Mouse (Mus musculus) hindbrain, embryonic 13.5 days (tissue): ENCODE data around the gene Dexi. TPM values are rescaled to one million over a fixed set of nuclear protein-coding genes. Genes with fewer than 3 reads are reported as not detected.

ENCODE experiments used
- ATAC-seq: fragments of 200-750 bp; cut with Nextera tagmentation; 2 replicates; pipeline ENCODE4 v1.8.0; 2017; ENCODE audit warnings: moderate TSS enrichment; ENCODE audit not compliant: low FRiP score
- H3K27ac ChIP-seq: fragments of 300-500 bp; sonication (generic); 2 replicates; pipeline ENCODE4 v1.5.1; 2015; ENCODE audit warnings: inconsistent platforms, mild to moderate bottlenecking, moderate library complexity
- H3K27me3 ChIP-seq: fragments of 300-500 bp; sonication (generic); 2 replicates; pipeline ENCODE4 v1.6.1; 2015; ENCODE audit warnings: mild to moderate bottlenecking, inconsistent platforms
- H3K36me3 ChIP-seq: fragments of 300-500 bp; sonication (generic); 2 replicates; pipeline ENCODE4 v1.6.1; 2015; ENCODE audit warnings: mild to moderate bottlenecking, inconsistent platforms
- H3K4me1 ChIP-seq: fragments of 300-500 bp; sonication (generic); replicated peaks from 2 replicates; pipeline ENCODE4 v1.6.1; 2015; ENCODE audit warnings: inconsistent platforms
- H3K4me2 ChIP-seq: fragments of 300-500 bp; sonication (generic); 2 replicates; pipeline ENCODE4 v1.6.1; 2015; ENCODE audit warnings: inconsistent platforms, mild to moderate bottlenecking, moderate library complexity
- H3K4me3 ChIP-seq: fragments of 300-500 bp; sonication (generic); 2 replicates; pipeline ENCODE4 v1.5.1; 2015; ENCODE audit warnings: mild to moderate bottlenecking, inconsistent platforms
- H3K9ac ChIP-seq: fragments of 300-500 bp; sonication (generic); 2 replicates; pipeline ENCODE4 v1.6.1; 2015; ENCODE audit warnings: mild to moderate bottlenecking, inconsistent platforms
- H3K9me3 ChIP-seq: fragments of 300-500 bp; sonication (generic); 2 replicates; pipeline ENCODE4 v1.6.1; 2016; ENCODE audit warnings: inconsistent platforms
- WGBS: fragments of 180-500 bp; shearing (Covaris S2); methylation state at CpG from one replicate; pipeline ENCODE4 v1.1.7; 2015; 5-methylcytosine and 5-hydroxymethylcytosine counted together
- polyA plus RNA-seq: library from polyadenylated mRNA; unstranded; fragments of >200 nt; fragmentation: Nextera tagmentation; extraction: Ambion mirVana; gene quantifications from 2 replicates; pipeline ENCODE4 v1.2.1, GENCODE M21; 2015

Dexi gene
- polyA plus RNA-seq, 1 experiment from 2014 or later: 18.0 TPM

DNA sequence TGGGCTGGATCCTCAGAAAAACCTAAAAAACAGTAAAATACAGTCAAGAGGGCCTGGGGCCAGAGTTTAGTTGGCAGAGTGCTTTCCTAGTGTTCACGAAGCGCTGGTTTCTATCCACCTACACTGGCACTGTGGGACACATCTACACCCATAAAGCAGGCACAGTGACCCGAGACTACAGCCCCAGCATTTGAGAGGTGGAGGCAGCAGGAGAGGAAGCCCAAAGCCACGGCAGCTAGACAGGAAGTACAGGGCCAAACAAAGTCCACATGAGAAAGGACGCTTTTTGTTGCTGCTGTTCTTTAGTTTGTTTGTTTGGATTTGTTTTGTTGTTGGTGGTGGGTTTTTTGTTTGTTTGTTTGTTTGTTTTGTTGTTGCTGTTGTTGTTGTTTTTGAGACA, 6.5 kb downstream of the Dexi start:
- Histone ChIP-seq H3K9ac (no peak overlapping the region), H3K9me3 (no peaks in the 10 kb centered on the region), H3K27me3 (no peaks in the 10 kb centered on the region), H3K4me3 (no peak overlapping the region), H3K36me3 (peaks cover 17% of the 10 kb centered on the region), H3K4me2 (no peak overlapping the region), H3K27ac (no peak overlapping the region), H3K4me1 (peaks cover 57% of the 10 kb centered on the region)
- ATAC-seq: no peak
- 89% methylated on average over 5 of the region's 5 CpGs for WGBS

DNA sequence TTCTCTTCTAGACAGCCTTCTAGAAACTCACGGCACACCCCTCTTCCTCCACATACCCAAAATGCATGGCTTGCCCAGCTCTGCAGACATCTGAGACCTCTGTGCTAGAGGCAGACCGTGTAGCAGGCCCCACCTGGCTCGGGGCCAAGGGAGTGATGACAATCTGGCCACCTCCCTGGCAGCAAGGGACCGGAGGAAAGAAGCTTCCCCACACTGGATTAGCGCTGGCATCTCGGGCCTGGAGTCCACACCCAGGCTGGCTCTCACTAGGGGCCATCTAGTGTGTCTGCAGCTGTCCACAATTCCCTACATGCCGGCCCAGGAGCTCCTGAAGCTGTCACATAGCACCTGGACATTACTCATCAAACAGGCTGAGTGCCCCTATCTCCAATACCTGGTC, 8.3 kb downstream of the Dexi start:
- no peak overlapping the region for H3K4me2 ChIP-seq
- H3K27ac ChIP-seq: no peak overlapping the region
- 70% methylated on average over 7 of the region's 7 CpGs for WGBS
- H3K9me3 ChIP-seq: no peaks in the 10 kb centered on the region
- peaks cover 30% of the 10 kb centered on the region for H3K36me3 ChIP-seq
- H3K9ac ChIP-seq: peak overlapping the region; percentile 11; the same call in 1 of the 2 replicates
- H3K4me1 ChIP-seq: peaks cover 39% of the 10 kb centered on the region
- ATAC-seq: no peak
- H3K4me3 ChIP-seq: no peak overlapping the region
- no peaks in the 10 kb centered on the region for H3K27me3 ChIP-seq

DNA sequence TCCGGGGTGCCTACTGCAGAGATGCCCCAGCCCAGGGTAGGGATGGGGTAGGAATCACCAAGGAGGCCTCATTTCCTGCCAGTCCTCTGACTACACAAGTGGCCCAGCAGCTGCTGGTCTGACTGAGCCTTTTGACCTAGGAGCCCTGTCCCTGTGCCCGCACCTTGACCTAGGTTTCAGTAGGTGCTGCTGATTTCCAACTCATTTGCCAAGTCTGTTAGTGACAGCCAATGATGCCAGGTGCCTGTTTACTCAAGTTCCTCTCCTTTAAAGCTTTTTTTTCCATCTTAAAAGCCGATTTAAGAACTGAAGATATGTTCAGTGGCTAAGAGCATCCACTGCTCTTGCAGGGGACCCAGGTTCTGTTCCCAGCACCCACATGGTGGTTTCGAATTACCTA, 9.1 kb downstream of the Dexi start:
- no peaks in the 10 kb centered on the region for H3K9me3 ChIP-seq

DNA sequence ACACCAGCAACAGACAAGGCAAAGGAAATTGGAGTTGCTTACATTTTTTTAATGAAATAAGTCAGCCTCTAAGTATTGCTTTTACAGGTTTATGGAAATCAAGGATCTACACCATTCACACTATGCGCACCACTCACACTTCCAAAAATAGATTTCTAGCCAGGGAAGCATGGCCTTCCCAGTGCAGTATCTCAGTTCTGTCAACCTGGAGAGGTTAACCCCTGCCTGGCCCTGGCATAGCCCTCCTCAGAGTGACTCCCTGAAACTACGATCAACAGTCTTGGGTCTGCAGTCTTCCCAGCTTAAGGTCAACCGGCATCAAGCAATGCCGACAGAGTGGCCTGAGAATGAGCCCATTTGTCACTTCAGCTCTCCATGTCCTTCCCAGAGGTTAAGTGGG, 12.7 kb downstream of the Dexi start:
- ATAC-seq: no peak
- Histone ChIP-seq H3K4me1 (peaks cover 11% of the 10 kb centered on the region), H3K4me2 (no peak overlapping the region), H3K27ac (no peak overlapping the region), H3K27me3 (no peaks in the 10 kb centered on the region), H3K9me3 (no peaks in the 10 kb centered on the region), H3K9ac (no peak overlapping the region), H3K36me3 (peaks cover 32% of the 10 kb centered on the region), H3K4me3 (no peak overlapping the region)
- WGBS: 87% methylated on average over 4 of the region's 4 CpGs

More for the DNA sequence above, 9.1 kb downstream of the Dexi start:
- H3K4me1 ChIP-seq: peaks cover 31% of the 10 kb centered on the region
- H3K36me3 ChIP-seq: peaks cover 38% of the 10 kb centered on the region
- H3K27ac ChIP-seq: no peak overlapping the region
- no peak overlapping the region for H3K9ac ChIP-seq
- no peak overlapping the region for H3K4me3 ChIP-seq
- WGBS: 96% methylated on average over 4 of the region's 4 CpGs
- ATAC-seq: no peak
- H3K4me2 ChIP-seq: no peak overlapping the region
- no peaks in the 10 kb centered on the region for H3K27me3 ChIP-seq

DNA sequence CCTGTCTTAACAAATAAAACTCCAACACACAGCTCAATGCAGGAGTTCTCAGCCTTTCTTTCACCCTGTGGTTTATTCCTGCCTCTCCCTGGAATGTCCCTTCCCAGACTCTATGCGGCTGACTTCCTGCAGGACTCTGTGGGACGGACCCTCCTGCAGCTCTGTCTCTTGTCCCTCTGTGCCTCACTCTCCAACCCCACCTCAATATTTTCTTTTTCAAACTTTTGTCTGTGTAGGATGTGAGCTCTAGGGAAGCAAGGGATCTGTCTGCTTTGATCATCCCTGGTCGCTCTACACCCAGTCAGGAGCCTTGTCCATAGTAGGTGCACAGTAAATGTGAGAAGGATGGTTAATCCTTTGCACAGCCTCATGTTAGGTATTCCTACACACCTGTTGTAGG, 14.5 kb downstream of the Dexi start:
- 85% methylated on average over 3 of the region's 3 CpGs for WGBS
- Histone ChIP-seq H3K4me2 (no peak overlapping the region), H3K9ac (no peak overlapping the region), H3K36me3 (peaks cover 32% of the 10 kb centered on the region), H3K9me3 (no peaks in the 10 kb centered on the region), H3K4me3 (no peak overlapping the region), H3K27me3 (no peaks in the 10 kb centered on the region), H3K27ac (no peak overlapping the region), H3K4me1 (peaks cover 4% of the 10 kb centered on the region; the same call in 1 of the 2 replicates)
- ATAC-seq: no peak

DNA sequence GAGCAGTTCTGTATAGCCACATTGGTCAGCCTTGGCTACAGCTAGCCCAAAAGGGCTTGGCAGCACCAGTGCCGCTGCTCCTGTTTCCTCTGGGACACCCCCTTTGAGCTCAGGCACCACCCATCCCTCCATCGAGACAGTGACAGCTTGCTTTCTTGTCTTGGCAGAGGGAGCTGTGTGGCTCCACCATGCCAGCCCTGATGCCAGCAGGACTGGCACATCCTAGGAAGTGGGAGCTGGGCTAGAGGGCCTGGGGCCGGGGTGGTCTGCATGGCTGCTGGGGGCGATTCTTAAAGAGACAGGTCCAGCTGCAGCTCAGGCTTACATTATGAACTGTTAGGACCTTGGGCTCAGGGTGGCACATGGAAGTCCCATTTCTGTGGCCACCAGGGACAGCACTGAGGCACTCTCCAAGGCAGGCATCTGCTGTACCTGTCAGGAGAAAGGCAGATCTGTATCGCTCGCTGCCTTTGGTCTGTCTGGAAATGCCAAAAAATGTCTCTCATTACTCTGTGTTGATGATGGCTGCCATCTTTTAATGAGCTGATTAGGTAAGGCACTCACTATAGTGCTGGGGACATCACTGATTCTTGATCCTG, 15.7 kb downstream of the Dexi start:
- Histone ChIP-seq H3K4me1 (no peaks in the 10 kb centered on the region), H3K4me3 (no peak overlapping the region), H3K27ac (no peak overlapping the region), H3K9me3 (no peaks in the 10 kb centered on the region), H3K36me3 (peaks cover 30% of the 10 kb centered on the region), H3K27me3 (no peaks in the 10 kb centered on the region), H3K9ac (no peak overlapping the region), H3K4me2 (no peak overlapping the region)
- ATAC-seq: peak; percentile 33; the same call in 1 of the 2 replicates
- 79% methylated on average over 6 of the region's 6 CpGs for WGBS

DNA sequence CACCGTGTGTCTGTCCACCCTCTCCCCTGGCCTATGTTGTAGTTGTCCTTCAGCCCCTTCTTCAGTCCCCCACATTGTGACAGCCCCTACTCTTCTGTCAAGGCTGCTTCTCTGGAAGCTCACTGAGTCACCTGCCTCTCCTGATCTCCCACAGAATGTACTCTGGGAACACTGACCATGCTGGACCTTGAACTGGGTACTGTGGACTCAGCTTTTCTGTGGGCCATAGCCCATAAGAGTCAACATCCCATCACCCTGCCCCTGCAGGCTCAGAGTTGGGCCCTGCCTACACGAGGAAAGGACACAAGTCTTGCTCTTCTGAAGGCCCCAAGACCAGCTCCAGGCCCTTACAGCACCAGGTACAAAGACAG, 17.3 kb downstream of the Dexi start:
- no peak for ATAC-seq
- Histone ChIP-seq H3K27me3 (no peaks in the 10 kb centered on the region), H3K9ac (no peak overlapping the region), H3K9me3 (no peaks in the 10 kb centered on the region), H3K27ac (no peak overlapping the region), H3K4me2 (no peak overlapping the region), H3K36me3 (peaks cover 19% of the 10 kb centered on the region), H3K4me1 (no peaks in the 10 kb centered on the region), H3K4me3 (no peak overlapping the region)
- WGBS: 69% methylated on average over 2 of the region's 2 CpGs

DNA sequence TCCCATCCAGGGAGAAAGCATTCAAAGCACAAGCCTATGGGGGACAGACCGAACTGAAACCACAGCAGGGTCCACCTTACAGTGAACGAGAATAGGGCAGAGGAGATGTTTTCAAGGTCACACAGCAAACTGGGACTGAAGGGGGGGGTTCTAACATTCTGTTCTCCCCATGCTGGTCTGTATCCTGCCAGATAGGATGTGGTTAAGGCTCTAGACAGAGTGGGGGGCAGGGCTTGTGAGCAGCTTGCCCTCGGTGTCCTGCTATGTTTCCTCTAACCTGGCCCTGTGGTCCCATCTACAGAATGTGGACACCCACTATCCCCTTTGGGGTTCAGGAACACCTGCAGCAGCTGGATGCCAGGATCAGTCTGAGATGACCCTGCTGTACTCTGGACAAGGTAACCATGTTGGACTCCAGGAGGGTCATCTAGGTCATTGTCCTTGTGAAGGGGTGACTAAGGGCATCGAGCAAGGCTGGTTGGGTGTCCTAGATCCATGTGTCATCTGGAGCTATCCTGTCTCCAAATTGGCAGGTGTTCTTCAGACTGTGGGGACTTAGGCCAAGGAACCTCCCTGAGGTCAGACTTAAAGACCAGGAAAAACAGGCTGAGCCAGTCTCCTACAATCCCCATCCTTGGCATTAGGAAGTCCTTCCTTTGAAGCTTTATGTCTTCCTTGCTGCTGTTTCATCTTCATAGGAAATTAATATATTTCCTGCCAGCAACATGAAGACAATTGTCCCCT, 17.8 kb downstream of the Dexi start:
- H3K27me3 ChIP-seq: no peaks in the 10 kb centered on the region
- H3K9me3 ChIP-seq: no peaks in the 10 kb centered on the region
- WGBS: 78% methylated on average over 4 of the region's 4 CpGs
- no peak overlapping the region for H3K27ac ChIP-seq
- H3K4me1 ChIP-seq: no peaks in the 10 kb centered on the region
- H3K9ac ChIP-seq: no peak overlapping the region
- H3K36me3 ChIP-seq: peaks cover 13% of the 10 kb centered on the region
- H3K4me3 ChIP-seq: no peak overlapping the region
- H3K4me2 ChIP-seq: no peak overlapping the region
- no peak for ATAC-seq

DNA sequence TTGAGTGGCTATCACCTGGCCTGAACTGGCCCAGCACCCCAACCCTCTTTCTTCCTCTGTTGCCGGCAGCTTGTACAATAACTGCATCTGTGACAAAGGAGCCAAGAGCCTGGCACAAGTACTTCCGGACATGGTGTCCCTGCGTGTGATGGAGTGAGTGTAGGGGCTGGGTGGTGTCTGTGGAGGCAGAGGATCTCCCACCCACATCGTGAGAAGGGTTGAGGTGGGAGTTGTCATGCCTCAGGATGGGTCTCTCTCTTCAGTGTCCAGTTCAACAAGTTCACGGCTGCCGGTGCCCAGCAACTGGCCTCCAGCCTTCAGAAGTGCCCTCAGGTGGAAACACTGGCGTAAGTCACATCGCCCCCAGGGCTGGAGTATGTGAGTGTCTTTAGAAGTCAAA, 19.2 kb downstream of the Dexi start:
- Histone ChIP-seq H3K27me3 (no peaks in the 10 kb centered on the region), H3K4me1 (no peaks in the 10 kb centered on the region), H3K9me3 (no peaks in the 10 kb centered on the region), H3K36me3 (no peaks in the 10 kb centered on the region; the same call in 1 of the 2 replicates), H3K27ac (no peak overlapping the region), H3K4me2 (no peak overlapping the region), H3K4me3 (no peak overlapping the region), H3K9ac (no peak overlapping the region)
- WGBS: 90% methylated on average over 8 of the region's 8 CpGs
- no peak for ATAC-seq

DNA sequence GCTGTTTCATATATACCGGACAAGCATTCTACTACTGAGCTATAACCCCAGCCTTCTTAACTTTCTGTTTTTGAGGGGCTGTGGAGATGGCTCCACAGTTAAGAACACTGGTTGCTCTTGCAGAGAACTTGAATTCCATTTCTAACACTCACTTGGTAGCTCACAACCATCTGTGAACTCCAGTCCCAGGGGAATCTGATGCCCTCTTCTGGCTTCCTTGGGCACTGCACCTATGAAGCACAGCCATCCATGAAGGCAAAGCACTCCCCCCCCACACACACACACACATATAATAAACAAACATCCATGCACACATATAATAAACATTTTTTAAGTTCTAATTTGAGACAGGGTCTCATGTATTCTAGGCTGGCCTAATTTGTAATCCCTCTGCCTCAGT, 20.0 kb downstream of the Dexi start:
- Histone ChIP-seq H3K27ac (no peak overlapping the region), H3K4me3 (no peak overlapping the region), H3K27me3 (no peaks in the 10 kb centered on the region), H3K9me3 (no peaks in the 10 kb centered on the region), H3K4me2 (no peak overlapping the region), H3K4me1 (no peaks in the 10 kb centered on the region), H3K36me3 (no peaks in the 10 kb centered on the region; the same call in 1 of the 2 replicates), H3K9ac (no peak overlapping the region)
- no peak for ATAC-seq
- WGBS: 100% methylated on average over 1 of the region's 1 CpGs

DNA sequence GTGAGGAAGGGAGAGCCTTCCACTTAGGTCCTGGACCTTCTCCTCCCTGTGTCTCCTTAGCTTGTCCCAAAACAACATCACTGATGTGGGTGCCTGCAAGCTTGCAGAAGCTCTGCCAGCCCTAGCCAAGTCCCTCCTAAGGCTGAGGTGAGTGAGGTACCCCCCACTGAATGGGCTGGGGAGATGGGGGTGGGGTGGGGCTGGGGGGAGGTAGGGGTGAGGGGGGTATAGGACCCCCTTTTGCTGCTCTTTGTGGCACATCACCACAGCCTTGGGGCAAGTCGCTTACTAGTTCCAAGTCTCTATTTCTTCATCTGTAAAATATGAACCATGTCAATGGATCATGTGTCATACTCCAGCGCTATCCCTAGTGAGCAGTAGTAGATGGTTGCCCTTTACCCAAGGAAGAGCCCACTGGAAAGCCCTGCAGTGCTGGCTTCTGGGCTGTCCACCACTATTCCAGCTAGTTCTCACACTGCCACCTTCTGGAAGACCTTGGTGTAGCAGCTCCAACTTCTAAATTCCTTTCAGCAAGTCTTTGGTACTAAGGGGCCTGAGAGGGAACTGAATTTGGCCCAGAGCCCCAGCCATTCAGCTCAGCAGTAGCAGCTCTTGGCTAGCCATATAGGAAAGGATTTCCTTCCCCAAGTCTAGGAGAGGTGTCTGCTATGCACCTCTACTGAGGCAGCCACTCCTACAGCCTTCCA, 21.8 kb downstream of the Dexi start:
- Histone ChIP-seq H3K36me3 (no peaks in the 10 kb centered on the region), H3K27ac (no peak overlapping the region), H3K4me2 (no peak overlapping the region), H3K27me3 (no peaks in the 10 kb centered on the region), H3K4me3 (no peak overlapping the region), H3K9ac (no peak overlapping the region), H3K9me3 (no peaks in the 10 kb centered on the region), H3K4me1 (no peaks in the 10 kb centered on the region)
- ATAC-seq: peak; percentile 70; the same call in 1 of the 2 replicates
- WGBS: 54% methylated on average over 2 of the region's 2 CpGs

DNA sequence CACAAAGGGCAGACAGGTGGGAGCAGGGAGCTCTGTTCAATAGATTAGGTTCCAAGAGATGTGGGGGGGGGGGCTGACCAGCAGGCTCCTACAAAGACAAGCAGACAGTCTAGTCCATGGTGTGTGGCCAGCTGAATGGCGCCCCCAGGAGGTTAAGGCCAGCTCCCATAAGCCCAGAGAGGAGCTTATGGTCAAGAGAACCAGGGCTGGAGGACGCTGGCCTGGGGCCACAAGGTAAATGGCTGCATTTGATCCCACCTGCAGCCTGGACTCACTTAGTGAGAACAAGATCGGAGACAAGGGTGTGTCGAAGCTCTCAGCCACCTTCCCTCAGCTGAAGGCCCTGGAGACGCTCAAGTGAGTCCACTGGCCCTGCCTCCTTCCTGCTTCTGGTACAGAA, 24.8 kb downstream of the Dexi start:
- H3K4me2 ChIP-seq: no peak overlapping the region
- no peaks in the 10 kb centered on the region for H3K9me3 ChIP-seq
- no peaks in the 10 kb centered on the region for H3K36me3 ChIP-seq
- WGBS: 63% methylated on average over 5 of the region's 5 CpGs
- H3K9ac ChIP-seq: no peak overlapping the region
- no peak for ATAC-seq
- H3K27ac ChIP-seq: no peak overlapping the region
- H3K4me3 ChIP-seq: no peak overlapping the region
- no peaks in the 10 kb centered on the region for H3K27me3 ChIP-seq
- no peaks in the 10 kb centered on the region for H3K4me1 ChIP-seq
